Mouse (Mus musculus): ENCODE data around the gene Spin1.
"Not testable (repeated sequence)": the region's sequence is repeated elsewhere in the genome, so short reads cannot be mapped to it uniquely, and the experiment has no call there.

Spin1 gene

DNA sequence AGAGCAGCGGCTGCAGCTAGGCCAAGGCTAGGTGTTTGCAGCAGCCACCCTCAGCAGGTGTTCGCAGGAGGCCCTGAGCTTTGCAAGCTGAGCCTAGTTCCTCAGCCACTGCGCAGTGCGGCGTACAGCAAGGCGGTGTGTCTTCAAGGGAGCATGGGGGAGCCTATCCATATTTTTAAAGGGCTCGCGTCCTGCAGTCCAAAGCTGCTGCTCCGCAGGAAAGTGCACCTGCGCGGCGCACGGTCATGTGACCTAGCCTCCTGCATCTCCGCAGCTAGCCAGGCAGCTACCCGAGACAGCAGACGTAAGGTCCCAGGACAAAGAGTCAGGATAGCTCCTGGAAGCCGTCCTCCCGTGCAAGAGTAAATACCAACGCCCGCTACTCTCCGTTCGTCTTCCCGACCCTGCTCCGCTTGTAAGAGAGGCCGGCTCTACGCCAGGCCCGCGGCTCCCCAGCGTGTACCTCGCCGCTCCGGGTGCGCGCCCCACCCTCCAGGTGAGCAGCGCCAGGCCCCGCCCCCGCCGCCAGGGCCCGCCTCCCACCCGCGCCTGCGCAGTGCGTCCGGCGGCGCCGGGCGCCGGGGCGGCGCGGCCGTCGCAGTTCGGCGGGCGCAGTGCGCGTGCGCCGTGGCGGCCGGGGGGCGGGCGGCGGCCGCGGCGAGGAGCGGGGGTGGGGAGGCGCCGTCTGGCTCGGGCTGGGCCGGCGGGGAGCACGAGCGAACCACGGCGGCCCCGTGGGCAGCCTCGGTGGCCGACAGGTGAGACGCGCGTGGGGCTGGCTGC lies at the start of gene Spin1:
Spin1 (plus strand) TSS at position 648 of the 783 bp plus-strand sequence.
- DNase-seq (ENCODE audit: low spot score), result peak; percentile 84

- DNase-seq (ENCODE audit: low spot score), result no peak
Measured at GRCm38 (mm10) chr13:51051016-51051415, 49.7 kb upstream of the Spin1 start.

DNA sequence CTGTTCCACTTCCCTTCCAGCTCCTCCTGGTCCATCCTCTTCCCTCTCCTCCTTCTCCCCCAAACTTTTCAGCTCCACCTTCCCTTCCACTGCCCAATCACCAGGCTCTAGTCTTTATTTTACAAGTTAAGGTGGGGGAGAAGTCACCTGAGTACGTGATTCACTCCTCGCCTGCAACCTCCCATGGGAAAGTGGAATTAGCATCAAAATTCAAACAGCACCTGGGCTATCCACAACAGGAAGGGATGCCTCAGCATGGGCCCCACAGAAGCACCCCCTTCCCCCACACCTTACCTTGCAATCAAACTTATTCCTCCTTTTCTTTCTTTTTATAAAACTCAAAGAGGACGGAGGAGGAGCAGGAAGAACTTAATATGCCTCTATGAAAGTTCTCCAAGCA lies 48.3 kb upstream of the Spin1 start:
- DNase-seq (ENCODE audit: low spot score), result no peak

DNA sequence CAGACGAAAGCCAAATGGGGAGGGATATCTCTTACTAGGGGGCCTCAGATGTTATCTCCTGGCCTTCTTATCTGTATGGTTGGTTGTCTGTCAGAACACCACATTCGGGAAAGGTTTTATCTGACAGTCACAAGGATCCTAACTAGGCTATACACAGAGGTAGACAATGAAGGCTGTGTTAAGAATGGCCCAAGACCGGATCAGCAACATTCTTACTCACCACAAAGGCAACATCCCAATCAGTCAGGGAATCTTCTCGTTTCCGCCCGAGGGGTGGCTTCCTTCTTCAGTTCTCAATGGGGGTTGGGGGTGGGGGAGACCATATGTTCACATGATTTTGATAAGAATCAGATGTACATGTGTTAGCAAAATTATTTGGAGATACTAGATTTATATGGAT lies 37.7 kb upstream of the Spin1 start:
- no peak for DNase-seq (ENCODE audit: low spot score)

- DNase-seq (ENCODE audit: low spot score), result no peak
Measured at GRCm38 (mm10) chr13:51063721-51064120, 37.0 kb upstream of the Spin1 start.

GRCm38 (mm10) chr13:51064429-51064828 lies 36.3 kb upstream of the Spin1 start:
- no peak for DNase-seq (ENCODE audit: low spot score)

DNA sequence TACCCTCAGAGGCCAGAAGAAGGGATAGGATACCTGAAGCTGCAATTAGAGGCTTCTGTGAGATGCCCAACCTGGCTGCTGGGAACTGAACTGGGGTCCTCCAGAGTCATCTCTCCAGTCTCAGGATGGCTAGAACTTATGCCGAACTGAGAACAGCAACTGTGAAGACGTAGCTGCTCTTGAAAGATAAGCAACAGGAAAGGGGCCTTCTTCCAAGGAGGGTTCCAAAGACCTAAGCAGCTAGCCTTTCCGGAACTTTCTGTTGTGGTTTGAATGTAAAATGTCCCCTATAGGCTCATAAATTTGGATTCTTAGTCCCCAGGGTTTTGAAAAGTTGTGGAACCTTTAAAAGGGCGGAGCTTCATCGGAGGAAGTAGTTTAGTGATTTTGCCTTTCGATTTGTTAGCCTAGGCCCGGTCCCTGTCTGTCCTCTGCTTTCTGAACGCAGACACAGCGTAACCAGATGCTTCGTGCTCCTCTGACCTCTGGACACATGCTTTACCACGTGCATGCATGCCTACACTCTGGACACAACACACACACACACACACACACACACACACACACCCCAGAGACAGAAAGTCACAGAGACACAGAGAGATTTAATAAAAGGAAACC lies 29.5 kb upstream of the Spin1 start:
- DNase-seq (ENCODE audit: low spot score), result no peak

GRCm38 (mm10) chr13:51071763-51072276 lies 28.9 kb upstream of the Spin1 start:
- DNase-seq (ENCODE audit: low spot score), result no peak

GRCm38 (mm10) chr13:51072917-51073843 lies 27.5 kb upstream of the Spin1 start:
- no peak for DNase-seq (ENCODE audit: low spot score)

DNA sequence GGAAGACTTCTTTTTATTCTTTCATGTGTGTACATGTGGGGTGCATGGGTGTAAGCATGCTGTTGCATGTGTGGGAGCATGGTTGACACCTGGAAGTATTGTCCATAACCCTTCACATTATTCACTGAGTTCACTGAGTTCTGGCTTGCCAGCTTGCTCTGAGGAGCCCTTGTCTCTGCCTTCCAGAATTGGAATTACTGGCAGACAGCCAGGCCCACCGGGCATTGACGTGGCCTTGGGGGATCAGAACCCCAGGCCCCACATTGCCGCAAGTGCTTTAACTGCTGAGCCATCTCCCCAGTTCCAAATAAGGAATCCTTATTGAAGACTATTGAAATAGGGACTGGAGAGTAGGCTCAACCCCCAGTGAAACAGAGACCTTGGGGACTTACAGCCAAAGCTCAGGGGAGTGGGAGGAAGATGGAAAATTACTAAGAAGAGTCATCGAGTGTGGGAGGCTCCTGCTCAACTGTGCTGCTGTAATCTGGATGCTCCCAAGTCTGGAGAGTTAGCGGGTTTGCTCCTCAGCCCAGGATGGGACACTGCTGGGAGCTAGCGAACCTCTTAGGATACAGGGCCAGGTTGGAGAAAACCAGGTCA lies 26.5 kb upstream of the Spin1 start:
- DNase-seq (ENCODE audit: low spot score), result no peak

DNA sequence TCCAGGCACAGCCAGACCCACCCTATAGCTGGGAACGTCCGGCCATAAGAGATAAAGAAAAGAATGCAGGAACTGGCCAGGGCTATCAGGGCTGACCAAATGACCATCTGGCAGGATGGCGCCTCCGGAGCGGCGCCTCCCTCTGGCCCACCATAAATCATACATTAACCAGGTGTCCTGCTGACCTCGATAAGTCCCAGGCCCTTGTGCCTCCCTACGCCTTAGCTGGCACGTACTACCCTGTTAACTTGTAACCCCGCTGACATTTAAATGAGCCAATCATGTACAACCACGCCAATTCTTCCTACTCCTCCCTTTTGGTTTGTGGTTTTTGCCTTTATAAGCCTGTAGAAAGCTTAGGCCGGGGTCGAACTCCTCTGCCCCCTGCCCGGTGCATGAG lies 24.5 kb upstream of the Spin1 start:
- DNase-seq (ENCODE audit: low spot score), result not testable (repeated sequence)

DNA sequence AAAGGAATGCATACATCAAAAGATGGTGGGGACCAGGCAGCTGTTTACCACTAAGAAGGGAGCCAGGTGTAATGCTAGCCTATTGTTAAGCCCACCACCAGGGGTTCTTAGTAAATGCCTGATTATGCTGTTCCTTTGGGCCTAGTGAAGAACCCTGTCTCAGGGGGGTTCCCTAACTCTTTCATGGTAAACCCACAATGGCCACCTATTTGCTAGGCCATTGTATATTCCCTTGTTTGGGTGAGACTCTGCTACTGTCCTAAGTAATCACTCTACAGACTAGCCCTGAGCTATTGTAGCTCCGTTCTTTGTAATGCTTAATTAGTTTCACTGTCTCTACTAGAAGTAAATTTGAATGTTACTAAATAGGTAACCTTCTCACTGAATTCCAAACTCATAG lies 22.1 kb upstream of the Spin1 start:
- DNase-seq (ENCODE audit: low spot score), result not testable (repeated sequence)

GRCm38 (mm10) chr13:51080801-51081200 lies 19.9 kb upstream of the Spin1 start:
- DNase-seq (ENCODE audit: low spot score), result no peak

DNA sequence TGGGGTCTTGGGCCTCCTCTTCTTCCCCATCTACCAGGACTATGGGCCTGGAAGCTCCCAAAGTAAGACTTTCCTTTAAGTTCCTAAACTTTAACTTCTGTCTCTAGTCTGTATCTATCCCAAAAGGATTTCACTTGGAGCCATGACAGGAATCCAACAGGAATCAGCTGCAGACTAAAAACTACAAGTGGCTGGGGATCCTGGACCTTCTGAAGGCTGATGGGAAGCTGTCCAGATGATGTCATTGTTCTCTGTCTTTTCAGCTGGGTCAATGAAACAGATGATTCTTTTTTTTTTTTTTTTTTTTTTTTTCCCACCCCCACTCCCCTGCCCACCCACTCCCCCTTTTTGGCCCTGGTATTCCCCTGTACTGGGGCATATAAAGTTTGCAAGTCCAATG lies 16.4 kb upstream of the Spin1 start:
- DNase-seq (ENCODE audit: low spot score), result no peak

DNA sequence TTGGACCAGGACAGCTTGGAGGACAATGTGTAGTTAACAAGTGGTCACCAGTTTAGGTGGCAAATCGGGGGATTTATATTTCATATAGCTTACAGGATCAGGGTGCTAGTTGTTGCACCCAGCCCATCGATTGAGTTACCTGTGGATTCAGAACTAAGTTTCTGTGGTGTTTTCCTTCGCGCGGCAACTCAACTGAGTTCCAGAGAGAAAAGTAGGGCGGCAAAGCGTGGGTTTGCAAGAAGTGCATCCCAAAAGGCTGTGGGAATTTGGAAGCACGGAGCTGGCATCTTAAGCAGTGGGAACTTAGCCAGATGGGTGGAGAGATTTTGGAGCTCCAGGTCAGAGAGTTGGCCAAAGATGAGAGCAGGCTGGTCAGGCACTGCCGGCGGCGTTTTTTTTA lies 14.7 kb upstream of the Spin1 start:
- DNase-seq (ENCODE audit: low spot score), result no peak

- no peak for DNase-seq (ENCODE audit: low spot score)
Measured at GRCm38 (mm10) chr13:51087253-51087652, 13.4 kb upstream of the Spin1 start.

GRCm38 (mm10) chr13:51088207-51088606 lies 12.5 kb upstream of the Spin1 start:
- DNase-seq (ENCODE audit: low spot score), result no peak

DNA sequence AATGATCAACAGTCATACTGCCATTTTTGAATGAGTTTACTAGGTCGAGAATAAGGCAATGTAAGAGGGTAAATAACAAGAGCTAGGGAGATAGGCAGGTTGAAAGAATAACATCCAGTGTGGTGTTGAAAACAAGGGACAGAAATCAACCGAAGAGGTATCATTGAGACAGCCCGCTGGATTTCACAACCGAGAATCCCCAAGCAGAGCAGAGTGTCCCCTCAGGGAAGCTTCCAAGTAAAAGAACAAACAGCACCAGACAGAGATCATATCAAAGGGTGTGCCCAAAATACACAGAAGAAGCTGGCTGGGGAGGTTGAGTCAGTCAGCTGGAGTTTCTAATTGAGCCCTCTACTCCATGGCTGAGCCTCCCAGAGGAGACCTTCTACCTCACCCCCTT lies 11.6 kb upstream of the Spin1 start:
- DNase-seq (ENCODE audit: low spot score), result no peak

- no peak for DNase-seq (ENCODE audit: low spot score)
Measured at GRCm38 (mm10) chr13:51090105-51090661, 10.5 kb upstream of the Spin1 start.

- no peak for DNase-seq (ENCODE audit: low spot score)
Measured at GRCm38 (mm10) chr13:51093430-51093829, 7.2 kb upstream of the Spin1 start.

- DNase-seq (ENCODE audit: low spot score), result peak; percentile 19
Measured at GRCm38 (mm10) chr13:51094323-51095195, 6.1 kb upstream of the Spin1 start.
